In genomic region chr8:83594167-83595049, GRCm38 (mm10) we compare ENCODE assay signal across 8 mouse cellular contexts. TPM values are rescaled to one million over a fixed set of nuclear protein-coding genes. Genes with fewer than 3 reads are reported as not detected.
DNase-seq lines count a peak whose midpoint lies in the region; ATAC-seq lines count a peak whose summit lies in the region.

No protein-coding gene starts in this region.

- DNase-seq in Muller cell, postnatal 12 days (ENCODE audit: inconsistent ontology term) = peak; percentile 100
- DNase-seq in cerebellum, adult 9-11 months = peak; percentile 99
- peak; percentile 97 to 98 for DNase-seq in frontal cortex, adult 2 months (ENCODE audit: extremely low spot score in 1 of 2, low spot score in 1 of 2)
- peak; percentile 93 to 98 for DNase-seq in layer of hippocampus, postnatal 14 days (ENCODE audit: low spot score in 2 of 2)
- peak; percentile 96 for DNase-seq in lung, postnatal 14 days
- peak; percentile 96 for DNase-seq in retina, adult 2 months (ENCODE audit: low read depth, low spot score)
- DNase-seq in thymus, postnatal 36 days = peak; percentile 94 to 97

- no peaks in the 10 kb centered on the region for H3K27me3 ChIP-seq in hindbrain, embryonic 12.5 days

- ATAC-seq in hindbrain, embryonic 12.5 days (ENCODE audit: low FRiP score) = peak; percentile 98

- peak overlapping the region; percentile 80 for H3K4me3 ChIP-seq in hindbrain, embryonic 12.5 days

- peaks cover 33% of the 10 kb centered on the region for H3K4me1 ChIP-seq in hindbrain, embryonic 12.5 days

- peak overlapping the region; percentile 95 for H3K27ac ChIP-seq in hindbrain, embryonic 12.5 days

- peak overlapping the region; percentile 84 for H3K4me2 ChIP-seq in hindbrain, embryonic 12.5 days (replicated peaks)

- H3K9me3 ChIP-seq in hindbrain, embryonic 12.5 days (replicated peaks) = no peaks in the 10 kb centered on the region

- H3K9ac ChIP-seq in hindbrain, embryonic 12.5 days = peak overlapping the region; percentile 88

- H3K36me3 ChIP-seq in hindbrain, embryonic 12.5 days = 0 out of 2 replicates have a peak, but pooled peaks cover 6% of the 10 kb centered on the region

- WGBS in hindbrain, embryonic 12.5 days = under 1% methylated on average over 43 of the region's 43 CpGs

RNA-seq across cellular contexts. Expression of gene Tecr, which starts 13.4 kb away (rescaled TPM):
- 779 and 879 TPM in 2 replicates for polyA plus RNA-seq in frontal cortex, adult 2 months (2012; rRNA removed)
- polyA plus RNA-seq in hindbrain, embryonic 12.5 days (2016; fragmentation: Nextera tagmentation; extraction: Ambion mirVana) = 646 and 653 TPM in 2 replicates
- 100 to 1,000 TPM; 521 to 544 TPM for total RNA-seq in layer of hippocampus, postnatal 14 days (2021)

RNA-seq across cellular contexts. Expression of gene Dnajb1, which starts 13.6 kb away (rescaled TPM):
- polyA plus RNA-seq in frontal cortex, adult 2 months (2012; rRNA removed) = 37.9 TPM in 2 replicates
- 57.1 and 62.8 TPM in 2 replicates for polyA plus RNA-seq in hindbrain, embryonic 12.5 days (2016; fragmentation: Nextera tagmentation; extraction: Ambion mirVana)
- total RNA-seq in layer of hippocampus, postnatal 14 days (2021) = 10 to 100 TPM; 31.8 to 33.7 TPM

RNA-seq across cellular contexts. Expression of gene Ndufb7, which starts 27.9 kb away (rescaled TPM):
- 324 and 374 TPM in 2 replicates for polyA plus RNA-seq in frontal cortex, adult 2 months (2012; rRNA removed)
- polyA plus RNA-seq in hindbrain, embryonic 12.5 days (2016; fragmentation: Nextera tagmentation; extraction: Ambion mirVana) = 307 and 342 TPM in 2 replicates
- total RNA-seq in layer of hippocampus, postnatal 14 days (2021) = 100 to 1,000 TPM; 152 to 158 TPM

RNA-seq across cellular contexts. Expression of gene Gipc1, which starts 58.1 kb away (rescaled TPM):
- 86.3 and 90.2 TPM in 2 replicates for polyA plus RNA-seq in frontal cortex, adult 2 months (2012; rRNA removed)
- polyA plus RNA-seq in hindbrain, embryonic 12.5 days (2016; fragmentation: Nextera tagmentation; extraction: Ambion mirVana) = 188 and 193 TPM in 2 replicates
- 10 to 100 TPM; 77.9 to 78.5 TPM for total RNA-seq in layer of hippocampus, postnatal 14 days (2021)

RNA-seq across cellular contexts. Expression of gene Olfr370, which starts 58.8 kb away (rescaled TPM):
- not detected in 2 replicates for polyA plus RNA-seq in frontal cortex, adult 2 months (2012; rRNA removed)
- polyA plus RNA-seq in hindbrain, embryonic 12.5 days (2016; fragmentation: Nextera tagmentation; extraction: Ambion mirVana) = 0.09 and 0.10 TPM in 2 replicates
- not detected for total RNA-seq in layer of hippocampus, postnatal 14 days (2021)

Comparison
In these comparisons a context has a peak if more than half of its experiments do, and no peak if none do; other contexts are left out.
1. Peak in every context shown above with its lines: DNase-seq, ATAC-seq, H3K4me3 ChIP-seq and H3K27ac ChIP-seq.